Mouse (Mus musculus) brain, embryonic 14.5 days (tissue): ENCODE data around the gene Rnf150. TPM values are rescaled to one million over a fixed set of nuclear protein-coding genes. Genes with fewer than 3 reads are reported as not detected.

ENCODE experiments used
- DNase-seq: peaks from one replicate; pipeline ENCODE4 v3.0.0-alpha.2; 2011; ENCODE audit warnings: low read depth
- CTCF ChIP-seq: fragments of 200-500 bp; IDR thresholded peaks from 2 replicates; pipeline ENCODE4 v1.5.1; 2012; ENCODE audit warnings: inconsistent platforms, mild to moderate bottlenecking, moderate library complexity, borderline replicate concordance; ENCODE audit not compliant: insufficient read depth, insufficient read length; ENCODE audit errors: extremely low read depth
- POLR2A ChIP-seq: fragments of 200-500 bp; IDR thresholded peaks from 2 replicates; pipeline ENCODE4 v1.6.1; 2012; ENCODE audit warnings: mild to moderate bottlenecking, inconsistent platforms, borderline replicate concordance; ENCODE audit not compliant: poor library complexity, insufficient read depth, insufficient read length, severe bottlenecking; ENCODE audit errors: extremely low read depth
- polyA plus RNA-seq: library from polyadenylated mRNA; depleted of rRNA; stranded (reverse); fragments of >200 nt; gene quantifications from 2 replicates; pipeline ENCODE4 v1.2.3, GENCODE M21; 2012

Rnf150 gene
- polyA plus RNA-seq, 1 experiment, result 12.1 TPM

DNA sequence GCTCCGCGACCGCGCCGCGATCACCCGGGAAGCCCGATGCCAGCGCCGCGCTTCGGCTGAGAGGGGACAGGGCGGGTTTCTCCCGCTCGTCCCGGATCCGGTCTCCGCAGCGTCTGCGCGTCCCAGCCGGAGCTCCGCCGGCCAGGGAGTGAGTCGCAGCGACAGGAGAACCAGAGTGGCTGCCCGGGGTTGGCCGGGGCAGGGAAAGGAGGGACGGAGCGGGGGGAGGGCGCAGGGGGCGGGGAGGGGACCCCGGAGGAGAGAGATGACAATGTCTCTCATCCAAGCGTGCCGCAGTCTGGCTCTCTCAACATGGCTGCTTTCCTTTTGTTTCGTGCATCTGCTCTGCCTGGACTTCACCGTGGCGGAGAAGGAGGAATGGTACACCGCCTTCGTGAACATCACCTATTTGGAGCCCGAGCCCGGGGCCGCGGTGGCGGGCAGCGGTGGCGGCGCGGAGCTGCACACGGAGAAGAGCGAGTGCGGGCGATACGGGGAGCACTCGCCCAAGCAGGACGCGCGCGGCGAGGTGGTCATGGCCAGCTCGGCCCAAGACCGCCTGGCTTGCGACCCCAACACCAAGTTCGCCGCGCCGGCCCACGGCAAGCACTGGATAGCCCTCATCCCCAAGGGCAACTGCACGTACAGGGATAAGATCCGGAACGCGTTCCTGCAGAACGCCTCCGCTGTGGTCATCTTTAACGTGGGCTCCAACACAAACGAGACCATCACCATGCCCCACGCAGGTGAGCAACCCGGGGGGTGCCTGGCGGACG is 777 bp downstream of the Rnf150 start:
- DNase-seq, result peak; percentile 67
- TF ChIP-seq CTCF (no peak), POLR2A (peak; percentile 42; the same call in 1 of the 2 replicates)

DNA sequence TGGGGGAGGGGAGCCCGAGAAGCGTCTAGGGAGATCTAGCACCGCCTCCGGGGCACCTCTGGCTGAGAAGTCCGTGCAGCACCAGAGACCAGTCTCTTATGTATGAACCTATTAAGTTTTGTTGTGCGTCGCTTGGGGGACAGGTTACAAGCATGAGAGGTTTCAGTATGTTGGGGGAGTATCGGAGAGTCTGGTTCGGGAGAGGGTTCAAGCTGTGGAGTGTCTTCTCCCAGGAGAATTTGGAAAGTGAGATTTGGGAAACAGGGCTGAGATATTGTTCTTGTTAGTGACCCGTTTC is 1.3 kb downstream of the Rnf150 start:
- no peak for TF ChIP-seq POLR2A
- no peak for TF ChIP-seq CTCF
- no peak for DNase-seq

DNA sequence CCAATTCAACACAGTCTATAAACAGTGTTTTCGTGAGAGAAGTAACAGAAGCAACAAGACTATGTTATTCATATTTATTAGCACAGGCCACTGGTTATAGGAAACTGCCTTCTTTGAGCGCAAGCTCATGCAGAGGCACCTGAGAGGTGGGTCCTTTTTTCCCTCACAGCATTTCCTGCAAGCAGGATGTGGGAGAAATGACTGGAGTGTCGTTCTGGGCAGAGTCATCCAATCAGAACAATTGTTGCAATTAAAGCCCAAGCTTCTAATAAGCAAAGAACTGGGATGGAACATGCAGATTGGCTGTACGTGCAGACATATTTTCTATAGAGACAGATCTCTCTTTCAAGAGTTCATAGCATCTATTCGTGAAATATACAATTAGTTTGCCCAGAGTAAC is 2.1 kb downstream of the Rnf150 start:
- DNase-seq, result peak; percentile 68
- TF ChIP-seq CTCF (no peak), POLR2A (no peak)

DNA sequence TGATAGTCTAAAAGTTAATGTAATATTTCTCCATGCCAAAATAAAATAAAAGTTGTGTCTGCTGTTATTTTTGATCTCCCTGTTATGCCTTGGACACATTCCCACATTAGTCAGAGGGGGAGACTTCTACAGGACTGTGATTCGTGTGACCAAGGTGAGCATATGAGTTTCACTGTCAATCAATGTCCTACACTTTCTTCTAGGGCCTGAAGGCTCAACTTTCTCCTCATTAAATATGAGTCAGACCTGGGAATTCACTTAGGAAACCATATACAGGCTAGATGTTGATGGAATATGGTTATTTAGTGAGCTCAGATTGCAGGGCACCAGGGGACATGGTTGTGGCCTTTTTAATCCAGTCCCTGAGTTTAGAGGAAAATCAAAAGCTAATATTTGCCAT is 3.1 kb downstream of the Rnf150 start:
- TF ChIP-seq POLR2A, result no peak
- TF ChIP-seq CTCF, result no peak
- DNase-seq, result no peak

DNA sequence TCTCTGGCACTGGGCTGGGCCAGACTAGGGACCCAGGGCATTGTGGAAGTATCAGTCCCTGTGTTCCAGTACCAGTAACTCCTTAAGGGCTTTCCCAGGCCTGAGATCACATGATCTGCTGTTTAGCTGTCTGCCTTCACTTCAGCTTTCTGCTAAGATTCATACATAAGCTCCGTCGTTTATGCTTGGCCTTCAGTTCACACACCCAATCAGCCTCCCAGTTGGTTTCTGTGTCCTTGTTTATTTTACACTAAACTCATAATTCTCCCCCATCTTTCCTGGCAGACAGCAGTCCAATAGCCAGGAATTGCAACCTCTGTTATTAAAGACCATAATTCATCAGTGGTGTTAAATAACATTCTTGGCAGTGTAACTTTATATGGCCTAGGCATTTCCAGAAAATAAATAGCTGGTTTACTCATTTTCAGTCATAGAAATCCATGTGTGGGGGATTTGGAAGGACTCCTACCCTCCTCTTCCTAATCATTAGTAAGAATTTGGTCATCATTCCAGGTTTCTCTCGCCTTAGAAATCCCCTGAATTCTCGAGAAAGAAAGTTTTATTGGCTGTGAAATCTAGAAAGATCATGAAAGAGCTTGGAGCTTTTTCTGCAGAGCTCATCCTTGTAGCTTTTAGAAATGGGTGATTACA is 7.8 kb downstream of the Rnf150 start:
- TF ChIP-seq CTCF (no peak), POLR2A (no peak)
- no peak for DNase-seq

DNA sequence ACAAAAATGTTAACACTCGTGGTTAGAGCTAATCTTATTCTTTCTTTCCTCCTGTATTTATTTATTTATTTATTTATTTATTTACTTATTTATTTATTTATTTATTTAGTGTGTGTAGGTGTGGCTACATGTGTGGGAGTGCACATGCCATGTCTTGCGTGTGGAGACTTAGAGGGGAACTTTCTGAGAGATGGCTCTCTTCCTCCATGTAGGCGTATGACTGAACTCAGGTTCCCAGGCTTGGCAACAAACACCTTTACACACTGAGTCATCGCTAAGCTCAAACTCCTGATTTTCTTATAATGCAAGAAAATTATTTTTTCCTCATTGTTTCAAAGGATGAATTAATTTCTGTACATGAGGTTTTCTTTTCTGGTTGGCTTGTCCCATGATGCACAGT is 8.8 kb downstream of the Rnf150 start:
- TF ChIP-seq POLR2A (no peak), CTCF (no peak)
- DNase-seq, result no peak

DNA sequence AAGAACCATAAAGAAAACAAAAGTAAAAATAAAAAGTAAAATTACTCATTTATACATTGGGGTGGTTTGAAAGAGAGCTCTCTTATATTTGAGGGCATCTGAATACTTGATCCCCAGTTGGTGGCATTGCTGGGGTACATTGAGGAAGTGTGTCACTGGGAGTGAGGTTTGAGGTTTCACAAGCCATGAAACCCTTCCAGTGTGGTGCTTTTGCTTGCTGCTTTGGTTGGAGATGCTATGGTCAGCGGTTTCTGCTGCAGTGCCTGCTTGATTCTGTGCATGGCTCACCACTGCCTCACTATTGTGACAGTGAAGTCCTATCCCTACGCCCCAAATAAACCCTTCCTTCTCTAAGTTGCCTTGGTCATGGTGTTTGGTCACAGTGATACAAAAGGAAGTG is 10.9 kb downstream of the Rnf150 start:
- DNase-seq, result no peak
- no peak for TF ChIP-seq CTCF
- TF ChIP-seq POLR2A, result no peak

DNA sequence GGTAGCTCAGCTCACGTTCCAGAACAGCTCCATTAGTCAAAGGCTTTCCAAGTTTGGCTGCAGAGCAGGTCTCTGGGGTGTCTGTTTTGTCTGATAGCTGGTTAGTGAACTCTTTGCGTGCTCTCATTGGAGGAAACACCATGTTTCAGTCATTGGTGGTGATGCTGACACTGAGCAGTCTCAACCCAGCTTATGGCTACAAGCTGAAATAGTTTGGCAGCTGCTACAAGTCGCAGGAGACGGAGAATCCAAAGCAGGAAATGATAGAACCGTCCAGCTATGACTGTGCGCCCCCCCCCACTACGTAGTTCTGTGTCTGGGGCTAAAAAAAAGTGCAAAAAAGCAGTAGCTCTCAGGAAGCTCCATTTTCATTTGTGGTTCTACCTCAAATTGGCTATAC is 12.0 kb downstream of the Rnf150 start:
- no peak for TF ChIP-seq POLR2A
- no peak for TF ChIP-seq CTCF

DNA sequence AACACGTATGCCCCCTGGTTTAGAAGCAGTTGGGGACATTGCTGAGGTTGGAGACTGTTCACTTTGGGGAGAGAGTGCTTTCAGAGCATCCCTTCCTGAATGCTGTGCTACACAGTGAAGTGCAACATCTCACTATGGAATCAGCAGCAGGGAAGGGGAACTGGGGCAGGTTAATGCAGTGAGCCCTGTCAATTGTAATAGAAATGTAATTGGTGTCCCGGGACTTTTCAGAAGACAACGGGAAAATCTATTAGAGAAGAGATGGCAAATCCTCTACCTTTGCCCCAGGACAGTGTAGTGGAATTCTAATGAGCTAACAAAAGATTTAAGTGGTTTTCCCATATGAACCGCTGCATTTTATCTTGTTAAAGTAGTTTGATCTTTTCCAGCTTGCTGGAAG is 21.3 kb downstream of the Rnf150 start:
- TF ChIP-seq CTCF (no peak), POLR2A (no peak)
- peak; percentile 47 for DNase-seq

More for the DNA sequence above, 12.0 kb downstream of the Rnf150 start:
- no peak for DNase-seq

DNA sequence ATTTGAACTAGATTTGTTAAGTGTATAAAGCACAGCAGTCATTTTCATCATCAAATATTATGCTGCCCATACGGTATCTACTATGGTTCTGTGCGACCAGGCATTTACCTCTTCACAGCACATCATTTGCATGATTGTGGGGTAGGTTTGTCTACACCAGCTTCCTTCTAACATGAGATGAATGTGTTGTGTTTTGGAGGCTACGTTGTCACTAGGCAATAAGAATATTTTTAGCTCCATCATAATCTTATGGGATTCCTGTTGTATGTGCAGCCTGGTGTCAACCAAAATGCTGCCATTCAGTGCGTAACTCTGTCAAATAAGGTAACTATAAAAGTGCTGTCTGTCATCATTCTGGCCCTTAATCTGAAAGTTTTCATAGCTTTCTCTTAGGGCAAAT is 24.1 kb downstream of the Rnf150 start:
- no peak for DNase-seq

DNA sequence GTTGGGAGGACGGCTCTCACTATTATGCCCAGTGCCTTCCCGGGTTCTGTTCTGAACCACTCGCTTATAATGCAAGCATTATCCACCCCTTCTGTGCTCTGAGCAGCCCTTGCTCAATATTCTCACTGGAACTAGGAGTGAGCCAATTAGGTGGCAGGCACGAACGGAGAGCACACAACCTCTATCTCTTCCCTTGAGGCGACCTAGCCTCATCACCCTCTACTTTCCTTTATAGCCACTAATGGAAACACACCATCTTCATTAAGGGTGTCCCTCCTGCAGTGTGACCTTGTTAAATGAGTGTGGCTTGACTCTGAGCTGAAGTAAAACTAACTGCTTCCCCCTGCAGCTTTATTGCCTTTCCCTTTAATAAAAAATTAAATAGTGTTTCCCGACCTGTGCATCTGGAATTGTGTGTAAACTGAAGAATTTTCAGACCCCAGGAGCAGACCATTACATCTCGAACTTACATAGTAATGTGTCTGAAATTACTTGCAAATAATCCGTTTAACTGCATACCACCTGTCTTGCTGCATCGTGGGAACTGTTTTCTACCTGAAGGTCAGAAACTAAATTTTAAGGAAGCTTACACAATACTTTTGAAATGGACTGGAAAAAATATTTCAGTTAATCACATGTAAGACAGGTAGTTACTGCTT is 26.0 kb downstream of the Rnf150 start:
- peak; percentile 22 for DNase-seq

More for the DNA sequence above, 24.1 kb downstream of the Rnf150 start:
- TF ChIP-seq CTCF (no peak), POLR2A (no peak)

More for the DNA sequence above, 26.0 kb downstream of the Rnf150 start:
- TF ChIP-seq POLR2A (no peak), CTCF (no peak)
